In genomic region chr10:84488315-84488714, GRCm38 (mm10) we compare ENCODE assay signal across 8 mouse cellular contexts. TPM values are rescaled to one million over a fixed set of nuclear protein-coding genes. Genes with fewer than 3 reads are reported as not detected.
DNase-seq lines count a peak whose midpoint lies in the region; ATAC-seq and TF ChIP-seq lines count a peak whose summit lies in the region.

No protein-coding gene starts in this region.

- H3K4me3 ChIP-seq in intestine, postnatal 0 days (ENCODE audit: low read depth, low read length) = no peak overlapping the region
- H3K4me3 ChIP-seq in intestine, embryonic 16.5 days (ENCODE audit: low read length) = no peak overlapping the region
- H3K4me3 ChIP-seq in MEL (ENCODE audit: control insufficient read depth in 1 of 2, insufficient read depth in 1 of 2, low read depth in 2 of 2, low read length in 2 of 2) = no peak overlapping the region
- H3K4me3 ChIP-seq in neural tube, embryonic 11.5 days (ENCODE audit: low read depth, low read length) = no peak overlapping the region

- DNase-seq in MEL (ENCODE audit: low read depth, low spot score) = peak; percentile 76
- peak; percentile 51 for DNase-seq in c-Kit-positive CD71-negative TER-119-negative erythroid progenitor cells, embryonic 14.5 days (ENCODE audit: low read depth)
- peak; percentile 32 to 33 for DNase-seq in gastrocnemius, adult 8-10 months (ENCODE audit: low spot score in 2 of 2)
- DNase-seq in layer of hippocampus, postnatal 14 days (ENCODE audit: low spot score in 2 of 2) = peak; percentile 15 to 33
- DNase-seq in neural tube, embryonic 11.5 days (ENCODE audit: low spot score) = peak; percentile 43
- peak; percentile 32 to 76 for DNase-seq in thymus, postnatal 10 days (ENCODE audit: low spot score in 2 of 2)

- no peaks in the 10 kb centered on the region for H3K36me3 ChIP-seq in intestine, postnatal 0 days (ENCODE audit: control insufficient read depth, insufficient read depth)
- H3K36me3 ChIP-seq in intestine, embryonic 16.5 days (ENCODE audit: control insufficient read depth, insufficient read depth, low read length) = no peaks in the 10 kb centered on the region
- H3K36me3 ChIP-seq in MEL (ENCODE audit: control insufficient read depth in 1 of 2, insufficient read depth in 2 of 2, low read length in 2 of 2) = peaks cover 0 to 8% of the 10 kb centered on the region in 2 experiments; a peak in 2 of 4 replicates
- H3K36me3 ChIP-seq in neural tube, embryonic 11.5 days (ENCODE audit: control insufficient read depth, insufficient read depth, low read length) = no peaks in the 10 kb centered on the region

- H3K9me3 ChIP-seq in intestine, postnatal 0 days (ENCODE audit: control insufficient read depth) = no peaks in the 10 kb centered on the region
- H3K9me3 ChIP-seq in intestine, embryonic 16.5 days (ENCODE audit: control insufficient read depth, low read length) = no peaks in the 10 kb centered on the region
- no peaks in the 10 kb centered on the region for H3K9me3 ChIP-seq in MEL (replicated peaks; ENCODE audit: insufficient read depth, low read length)
- no peaks in the 10 kb centered on the region for H3K9me3 ChIP-seq in neural tube, embryonic 11.5 days (ENCODE audit: control insufficient read depth, low read length)

- peak; percentile 59 for TF ChIP-seq RAD21 in MEL (IDR thresholded peaks at IDR 0.05; ENCODE audit: low read depth, low read length)

- H3K27me3 ChIP-seq in intestine, postnatal 0 days (replicated peaks; ENCODE audit: control insufficient read depth, insufficient read depth, low read length) = 0 out of 2 replicates have a peak, but pooled peaks cover 6% of the 10 kb centered on the region
- no peaks in the 10 kb centered on the region for H3K27me3 ChIP-seq in intestine, embryonic 16.5 days (replicated peaks; ENCODE audit: control insufficient read depth, insufficient read depth, low read length)
- H3K27me3 ChIP-seq in MEL (ENCODE audit: control insufficient read depth in 1 of 2, insufficient read depth in 2 of 2, low read length in 2 of 2) = no peaks in the 10 kb centered on the region
- H3K27me3 ChIP-seq in neural tube, embryonic 11.5 days (ENCODE audit: control insufficient read depth, insufficient read depth, low read length) = no peaks in the 10 kb centered on the region

- no peaks in the 10 kb centered on the region for H3K79me2 ChIP-seq in MEL (ENCODE audit: control insufficient read depth, insufficient read depth, low read length, poor library complexity)

- no peaks in the 10 kb centered on the region for H3K4me1 ChIP-seq in intestine, postnatal 0 days (replicated peaks; ENCODE audit: control insufficient read depth, insufficient read depth, low read length)
- no peaks in the 10 kb centered on the region for H3K4me1 ChIP-seq in intestine, embryonic 16.5 days (ENCODE audit: control insufficient read depth, insufficient read depth, low read length)
- peaks cover 0 to 14% of the 10 kb centered on the region in 2 experiments; a peak in 3 of 4 replicates for H3K4me1 ChIP-seq in MEL (ENCODE audit: control insufficient read depth in 1 of 2, insufficient read depth in 2 of 2, low read length in 2 of 2)
- no peaks in the 10 kb centered on the region for H3K4me1 ChIP-seq in neural tube, embryonic 11.5 days (ENCODE audit: control insufficient read depth, insufficient read depth, low read length)

- no peak overlapping the region for H3K4me2 ChIP-seq in intestine, postnatal 0 days (replicated peaks; ENCODE audit: low read depth)
- no peak overlapping the region for H3K4me2 ChIP-seq in intestine, embryonic 16.5 days (ENCODE audit: low read depth, low read length)
- no peak overlapping the region for H3K4me2 ChIP-seq in neural tube, embryonic 11.5 days (ENCODE audit: low read depth)

- no peak overlapping the region for H3K27ac ChIP-seq in intestine, postnatal 0 days (ENCODE audit: low read depth, low read length)
- H3K27ac ChIP-seq in intestine, embryonic 16.5 days (ENCODE audit: low read length) = no peak overlapping the region
- no peak overlapping the region for H3K27ac ChIP-seq in MEL (ENCODE audit: control insufficient read depth, low read depth, low read length)
- H3K27ac ChIP-seq in neural tube, embryonic 11.5 days (ENCODE audit: low read depth, low read length) = no peak overlapping the region

- no peak for ATAC-seq in intestine, postnatal 0 days
- ATAC-seq in intestine, embryonic 16.5 days = no peak
- ATAC-seq in neural tube, embryonic 11.5 days (ENCODE audit: insufficient read depth, low FRiP score, low TSS enrichment) = no peak

- TF ChIP-seq EP300 in MEL (IDR thresholded peaks at IDR 0.05; ENCODE audit: low read depth in 1 of 2, low read length in 2 of 2) = no peak

- no peak overlapping the region for H3K9ac ChIP-seq in intestine, postnatal 0 days (ENCODE audit: low read depth, low read length)
- H3K9ac ChIP-seq in intestine, embryonic 16.5 days (ENCODE audit: low read depth, low read length) = no peak overlapping the region
- no peak overlapping the region for H3K9ac ChIP-seq in MEL (ENCODE audit: control insufficient read depth, low read depth, low read length, poor library complexity, severe bottlenecking)
- H3K9ac ChIP-seq in neural tube, embryonic 11.5 days (ENCODE audit: low read length) = no peak overlapping the region

- peak; percentile 76 for TF ChIP-seq CTCF in intestine, postnatal 0 days (IDR thresholded peaks at IDR 0.05; ENCODE audit: low read depth)
- TF ChIP-seq CTCF in MEL (IDR thresholded peaks at IDR 0.05 in 2 of 3, conservative IDR thresholded peaks at IDR 0.05 in 1 of 3; ENCODE audit: control insufficient read depth in 1 of 3, insufficient read depth in 1 of 3, low read depth in 2 of 3, low read length in 3 of 3, poor library complexity in 1 of 3, severe bottlenecking in 1 of 3) = peak; percentile 82 to 94 (median 83)

- 41% methylated on average over 6 of the region's 6 CpGs for WGBS in intestine, postnatal 0 days
- 44% methylated on average over 6 of the region's 6 CpGs for WGBS in intestine, embryonic 16.5 days
- WGBS in neural tube, embryonic 11.5 days = 50% methylated on average over 6 of the region's 6 CpGs

- no peak for TF ChIP-seq POLR2A in MEL (IDR thresholded peaks at IDR 0.05; ENCODE audit: control insufficient read depth in 1 of 2, insufficient read depth in 1 of 2, low read depth in 1 of 2, low read length in 2 of 2, poor library complexity in 1 of 2)

TF ChIP-seq in MEL, 35 proteins besides CTCF, POLR2A, EP300 and RAD21:
- TF ChIP-seq SMC3 (IDR thresholded peaks at IDR 0.05; ENCODE audit: low read depth, low read length) (peak; percentile 64), CHD2 (IDR thresholded peaks at IDR 0.05; ENCODE audit: low read length) (no peak)
TF ChIP-seq in MEL: peak in this region for 1.

RNA-seq across cellular contexts. Expression of gene Ckap4, which starts 45.5 kb away (rescaled TPM):
- polyA plus RNA-seq in intestine, postnatal 0 days (2015; fragmentation: Nextera tagmentation; extraction: Ambion mirVana) = 23.3 and 24.0 TPM in 2 replicates
- polyA plus RNA-seq in intestine, embryonic 16.5 days (2015; fragmentation: Nextera tagmentation; extraction: Ambion mirVana) = 14.4 and 19.9 TPM in 2 replicates
- 1.0 TPM in 2 replicates for total RNA-seq in MEL (2012; rRNA removed)
- polyA plus RNA-seq in MEL (2012; ENCODE audit: insufficient read depth in 1 of 2, insufficient read length in 2 of 2, low read depth in 1 of 2, low replicate concordance in 2 of 2, missing spikeins in 1 of 2) = 1 to 10 TPM in 1 of 2 experiments, not detected in 1; 5.2 TPM
- 1 to 10 TPM; 5.3 to 7.8 (median 5.7) TPM for total RNA-seq in gastrocnemius, adult 8-10 months (2022)
- 10 to 100 TPM; 25.3 to 26.8 TPM for total RNA-seq in layer of hippocampus, postnatal 14 days (2021)
- 90.0 and 91.2 TPM in 2 replicates for polyA plus RNA-seq in neural tube, embryonic 11.5 days (2014; fragmentation: Nextera tagmentation; extraction: Ambion mirVana)

RNA-seq across cellular contexts. Expression of gene Nuak1, which starts 47.9 kb away (rescaled TPM):
- 0.37 and 0.55 TPM in 2 replicates for polyA plus RNA-seq in intestine, postnatal 0 days (2015; fragmentation: Nextera tagmentation; extraction: Ambion mirVana)
- polyA plus RNA-seq in intestine, embryonic 16.5 days (2015; fragmentation: Nextera tagmentation; extraction: Ambion mirVana) = 0.59 and 0.66 TPM in 2 replicates
- 0.92 and 1.1 TPM in 2 replicates for total RNA-seq in MEL (2012; rRNA removed)
- 1 to 10 TPM in 1 of 2 experiments, not detected in 1; 2.2 TPM for polyA plus RNA-seq in MEL (2012; ENCODE audit: insufficient read depth in 1 of 2, insufficient read length in 2 of 2, low read depth in 1 of 2, low replicate concordance in 2 of 2, missing spikeins in 1 of 2)
- total RNA-seq in gastrocnemius, adult 8-10 months (2022) = 10 to 100 TPM; 16.4 to 23.6 (median 17.2) TPM
- 10 to 100 TPM; 47.6 to 50.2 TPM for total RNA-seq in layer of hippocampus, postnatal 14 days (2021)
- polyA plus RNA-seq in neural tube, embryonic 11.5 days (2014; fragmentation: Nextera tagmentation; extraction: Ambion mirVana) = 3.3 and 3.7 TPM in 2 replicates

Comparison
In these comparisons a context has a peak if more than half of its experiments do, and no peak if none do; other contexts are left out.
1. DNase-seq: peak in every context shown above with its lines; median percentile 76 in MEL; 54 in thymus, postnatal 10 days; 51 in c-Kit-positive CD71-negative TER-119-negative erythroid progenitor cells, embryonic 14.5 days; 43 in neural tube, embryonic 11.5 days; 32 in gastrocnemius, adult 8-10 months; 24 in layer of hippocampus, postnatal 14 days.